Mouse (Mus musculus): ENCODE results near the gene A230072I06Rik. TPM values are rescaled to one million over a fixed set of nuclear protein-coding genes. Genes with fewer than 3 reads are reported as not detected.

Gene A230072I06Rik
- polyA plus RNA-seq, 1 experiment from 2014 or later, result not detected

- H3K4me3 ChIP-seq (replicated peaks; ENCODE audit: low read length), result no peak overlapping the region
- 25% methylated on average over 5 of the region's 5 CpGs for WGBS
These were observed 10.8 kb upstream of the A230072I06Rik start for GRCm38 (mm10) chr8:12267863-12268262.

GRCm38 (mm10) chr8:12268306-12268829 is 10.3 kb upstream of the A230072I06Rik start:
- no peak for DNase-seq (ENCODE audit: low spot score)

More at GRCm38 (mm10) chr8:12267863-12268262, 10.8 kb upstream of the A230072I06Rik start:
- no peaks in the 10 kb centered on the region for H3K36me3 ChIP-seq (replicated peaks; ENCODE audit: control insufficient read depth, insufficient read depth)
- no peak overlapping the region for H3K9ac ChIP-seq
- H3K9me3 ChIP-seq (ENCODE audit: control insufficient read depth, low read length), result no peaks in the 10 kb centered on the region
- H3K4me2 ChIP-seq (replicated peaks), result no peak overlapping the region
- no peak overlapping the region for H3K27ac ChIP-seq
- H3K4me1 ChIP-seq (replicated peaks; ENCODE audit: control insufficient read depth, insufficient read depth, low read length), result no peaks in the 10 kb centered on the region
- ATAC-seq (ENCODE audit: low FRiP score) (no peak), DNase-seq (ENCODE audit: low spot score) (no peak)
- peaks cover 51% of the 10 kb centered on the region for H3K27me3 ChIP-seq (ENCODE audit: control insufficient read depth, insufficient read depth, low read length)

GRCm38 (mm10) chr8:12279482-12280192 is 1.0 kb downstream of the A230072I06Rik start:
- Histone ChIP-seq H3K4me2 (replicated peaks) (no peak overlapping the region), H3K4me3 (replicated peaks; ENCODE audit: low read length) (no peak overlapping the region), H3K27ac (no peak overlapping the region), H3K36me3 (replicated peaks; ENCODE audit: control insufficient read depth, insufficient read depth) (no peaks in the 10 kb centered on the region), H3K4me1 (replicated peaks; ENCODE audit: control insufficient read depth, insufficient read depth, low read length) (0 out of 2 replicates have a peak, but pooled peaks cover 5% of the 10 kb centered on the region), H3K9ac (no peak overlapping the region), H3K27me3 (ENCODE audit: control insufficient read depth, insufficient read depth, low read length) (peaks cover 22% of the 10 kb centered on the region), H3K9me3 (ENCODE audit: control insufficient read depth, low read length) (no peaks in the 10 kb centered on the region)
- WGBS, result 70% methylated on average over 13 of the region's 13 CpGs
- no peak for DNase-seq (ENCODE audit: low spot score)
- ATAC-seq (ENCODE audit: low FRiP score), result no peak

More at GRCm38 (mm10) chr8:12268306-12268829, 10.3 kb upstream of the A230072I06Rik start:
- Histone ChIP-seq H3K4me3 (replicated peaks; ENCODE audit: low read length) (no peak overlapping the region), H3K9me3 (ENCODE audit: control insufficient read depth, low read length) (no peaks in the 10 kb centered on the region), H3K27ac (no peak overlapping the region), H3K9ac (no peak overlapping the region), H3K36me3 (replicated peaks; ENCODE audit: control insufficient read depth, insufficient read depth) (no peaks in the 10 kb centered on the region), H3K27me3 (ENCODE audit: control insufficient read depth, insufficient read depth, low read length) (peaks cover 56% of the 10 kb centered on the region), H3K4me1 (replicated peaks; ENCODE audit: control insufficient read depth, insufficient read depth, low read length) (no peaks in the 10 kb centered on the region), H3K4me2 (replicated peaks) (no peak overlapping the region)
- ATAC-seq (ENCODE audit: low FRiP score), result peak; percentile 80; the same call in 1 of the 2 replicates
- 13% methylated on average over 14 of the region's 14 CpGs for WGBS

GRCm38 (mm10) chr8:12282128-12282527 is 3.5 kb downstream of the A230072I06Rik start:
- Histone ChIP-seq H3K36me3 (replicated peaks; ENCODE audit: control insufficient read depth, insufficient read depth) (no peaks in the 10 kb centered on the region), H3K9me3 (ENCODE audit: control insufficient read depth, low read length) (no peaks in the 10 kb centered on the region), H3K4me2 (replicated peaks) (no peak overlapping the region), H3K27me3 (ENCODE audit: control insufficient read depth, insufficient read depth, low read length) (peaks cover 25% of the 10 kb centered on the region), H3K9ac (no peak overlapping the region), H3K27ac (no peak overlapping the region), H3K4me3 (replicated peaks; ENCODE audit: low read length) (no peak overlapping the region), H3K4me1 (replicated peaks; ENCODE audit: control insufficient read depth, insufficient read depth, low read length) (0 out of 2 replicates have a peak, but pooled peaks cover 5% of the 10 kb centered on the region)
- WGBS, result 79% methylated on average over 22 of the region's 22 CpGs
- ATAC-seq (ENCODE audit: low FRiP score), result no peak
- no peak for DNase-seq (ENCODE audit: low spot score)

GRCm38 (mm10) chr8:12290551-12290950 is 11.9 kb downstream of the A230072I06Rik start:
- Histone ChIP-seq H3K9me3 (ENCODE audit: control insufficient read depth, low read length) (no peaks in the 10 kb centered on the region), H3K36me3 (replicated peaks; ENCODE audit: control insufficient read depth, insufficient read depth) (no peaks in the 10 kb centered on the region), H3K27me3 (ENCODE audit: control insufficient read depth, insufficient read depth, low read length) (peaks cover 5% of the 10 kb centered on the region; the same call in 1 of the 2 replicates), H3K27ac (no peak overlapping the region), H3K4me1 (replicated peaks; ENCODE audit: control insufficient read depth, insufficient read depth, low read length) (no peaks in the 10 kb centered on the region), H3K9ac (no peak overlapping the region), H3K4me3 (replicated peaks; ENCODE audit: low read length) (no peak overlapping the region), H3K4me2 (replicated peaks) (no peak overlapping the region)
- DNase-seq (ENCODE audit: low spot score) (no peak), ATAC-seq (ENCODE audit: low FRiP score) (no peak)

GRCm38 (mm10) chr8:12298326-12298950 is 19.8 kb downstream of the A230072I06Rik start:
- H3K4me3 ChIP-seq (replicated peaks; ENCODE audit: low read length), result no peak overlapping the region
- DNase-seq (ENCODE audit: low spot score) (no peak), ATAC-seq (ENCODE audit: low FRiP score) (peak; percentile 52; the same call in 1 of the 2 replicates)
- H3K9me3 ChIP-seq (ENCODE audit: control insufficient read depth, low read length), result no peaks in the 10 kb centered on the region
- H3K36me3 ChIP-seq (replicated peaks; ENCODE audit: control insufficient read depth, insufficient read depth), result no peaks in the 10 kb centered on the region
- 40% methylated on average over 10 of the region's 10 CpGs for WGBS
- H3K27ac ChIP-seq, result no peak overlapping the region
- no peak overlapping the region for H3K4me2 ChIP-seq (replicated peaks)
- H3K4me1 ChIP-seq (replicated peaks; ENCODE audit: control insufficient read depth, insufficient read depth, low read length), result 0 out of 2 replicates have a peak, but pooled peaks cover 15% of the 10 kb centered on the region
- no peak overlapping the region for H3K9ac ChIP-seq
- peaks cover 22% of the 10 kb centered on the region; the same call in 1 of the 2 replicates for H3K27me3 ChIP-seq (ENCODE audit: control insufficient read depth, insufficient read depth, low read length)

GRCm38 (mm10) chr8:12301998-12302397 is 23.4 kb downstream of the A230072I06Rik start:
- no peak overlapping the region for H3K4me2 ChIP-seq (replicated peaks)
- DNase-seq (ENCODE audit: low spot score) (no peak), ATAC-seq (ENCODE audit: low FRiP score) (no peak)
- no peak overlapping the region for H3K27ac ChIP-seq
- WGBS, result 52% methylated on average over 14 of the region's 14 CpGs
- H3K9me3 ChIP-seq (ENCODE audit: control insufficient read depth, low read length), result no peaks in the 10 kb centered on the region
- no peak overlapping the region for H3K4me3 ChIP-seq (replicated peaks; ENCODE audit: low read length)
- no peak overlapping the region for H3K9ac ChIP-seq
- H3K4me1 ChIP-seq (replicated peaks; ENCODE audit: control insufficient read depth, insufficient read depth, low read length), result 0 out of 2 replicates have a peak, but pooled peaks cover 15% of the 10 kb centered on the region
- H3K36me3 ChIP-seq (replicated peaks; ENCODE audit: control insufficient read depth, insufficient read depth), result no peaks in the 10 kb centered on the region
- H3K27me3 ChIP-seq (ENCODE audit: control insufficient read depth, insufficient read depth, low read length), result peaks cover 15% of the 10 kb centered on the region; the same call in 1 of the 2 replicates

- Histone ChIP-seq H3K27ac (no peak overlapping the region), H3K4me1 (replicated peaks; ENCODE audit: control insufficient read depth, insufficient read depth, low read length) (peaks cover 17% of the 10 kb centered on the region), H3K27me3 (ENCODE audit: control insufficient read depth, insufficient read depth, low read length) (peaks cover 57% of the 10 kb centered on the region), H3K4me2 (replicated peaks) (no peak overlapping the region), H3K36me3 (replicated peaks; ENCODE audit: control insufficient read depth, insufficient read depth) (no peaks in the 10 kb centered on the region), H3K9ac (no peak overlapping the region), H3K4me3 (replicated peaks; ENCODE audit: low read length) (no peak overlapping the region), H3K9me3 (ENCODE audit: control insufficient read depth, low read length) (0 out of 2 replicates have a peak, but pooled peaks cover 5% of the 10 kb centered on the region)
- 32% methylated on average over 16 of the region's 16 CpGs for WGBS
- ATAC-seq (ENCODE audit: low FRiP score) (peak; percentile 25; the same call in 1 of the 2 replicates), DNase-seq (ENCODE audit: low spot score) (no peak)
These were observed 34.5 kb downstream of the A230072I06Rik start for GRCm38 (mm10) chr8:12312975-12313734.

- 55% methylated on average over 11 of the region's 11 CpGs for WGBS
- peaks cover 48% of the 10 kb centered on the region for H3K27me3 ChIP-seq (ENCODE audit: control insufficient read depth, insufficient read depth, low read length)
These were observed 35.6 kb downstream of the A230072I06Rik start for GRCm38 (mm10) chr8:12314258-12314657.

More at GRCm38 (mm10) chr8:12314258-12314657, 35.6 kb downstream of the A230072I06Rik start:
- Histone ChIP-seq H3K9me3 (ENCODE audit: control insufficient read depth, low read length) (no peaks in the 10 kb centered on the region), H3K36me3 (replicated peaks; ENCODE audit: control insufficient read depth, insufficient read depth) (no peaks in the 10 kb centered on the region), H3K4me1 (replicated peaks; ENCODE audit: control insufficient read depth, insufficient read depth, low read length) (peaks cover 20% of the 10 kb centered on the region), H3K9ac (no peak overlapping the region), H3K27ac (no peak overlapping the region), H3K4me3 (replicated peaks; ENCODE audit: low read length) (no peak overlapping the region), H3K4me2 (replicated peaks) (no peak overlapping the region)
- ATAC-seq (ENCODE audit: low FRiP score), result no peak
- no peak for DNase-seq (ENCODE audit: low spot score)

All from hindbrain, embryonic 14.5 days (tissue).